In genomic region chr2:38510120-38510519, GRCm38 (mm10) we compare ENCODE assay signal across 9 mouse cellular contexts. TPM values are rescaled to one million over a fixed set of nuclear protein-coding genes. Genes with fewer than 3 reads are reported as not detected.
DNase-seq lines count a peak whose midpoint lies in the region; ATAC-seq and TF ChIP-seq lines count a peak whose summit lies in the region.
"Had no signal": no experiment of that assay in that cellular context is flagged by ENCODE, and none has a peak within 500 bp of the region (broad histone marks: within the 10 kb centered on the region; RNA-seq: fewer than 3 reads in every experiment).

No protein-coding gene starts in this region.

- peaks cover 17% of the 10 kb centered on the region for H3K4me1 ChIP-seq in lung, embryonic 14.5 days (ENCODE audit: insufficient read depth)

- TF ChIP-seq POLR2A in brain, embryonic 14.5 days (IDR thresholded peaks at IDR 0.05; ENCODE audit: borderline replicate concordance, extremely low read depth, insufficient read depth, insufficient read length, poor library complexity, severe bottlenecking), result no peak

- no peak overlapping the region for H3K27ac ChIP-seq in lung, embryonic 14.5 days (ENCODE audit: low read depth)
- peak overlapping the region; percentile 86 for H3K27ac ChIP-seq in layer of hippocampus, adult 2 months

- no peak overlapping the region for H3K4me2 ChIP-seq in lung, embryonic 14.5 days

- WGBS in lung, embryonic 14.5 days, result 71% methylated on average over 1 of the region's 1 CpGs

- DNase-seq in lung, embryonic 14.5 days, result no peak
- DNase-seq in lung, postnatal 25 days (ENCODE audit: low spot score), result no peak
- DNase-seq in brain, embryonic 14.5 days (ENCODE audit: low read depth), result peak; percentile 84
- peak; percentile 65 to 78 for DNase-seq in layer of hippocampus, adult 2 months (ENCODE audit: low spot score in 2 of 2)
- DNase-seq in right cerebral cortex, postnatal 25 days, result peak; percentile 57
- no peak for DNase-seq in urinary bladder, postnatal 14 days (ENCODE audit: low spot score)
- DNase-seq in yolk sac, embryonic 10.5 days (ENCODE audit: low spot score), result no peak
- DNase-seq: adrenal gland, postnatal 14 days had no signal

- H3K36me3 ChIP-seq in lung, embryonic 14.5 days (ENCODE audit: insufficient read depth), result no peaks in the 10 kb centered on the region

- TF ChIP-seq CTCF in lung, embryonic 14.5 days (IDR thresholded peaks at IDR 0.05; ENCODE audit: low read depth), result peak; percentile 30; the same call in 1 of the 2 replicates
- no peak for TF ChIP-seq CTCF in brain, embryonic 14.5 days (IDR thresholded peaks at IDR 0.05; ENCODE audit: borderline replicate concordance, extremely low read depth, insufficient read depth, insufficient read length)
- TF ChIP-seq CTCF in layer of hippocampus, adult 2 months (conservative IDR thresholded peaks at IDR 0.05), result peak; percentile 67

- H3K9ac ChIP-seq in lung, embryonic 14.5 days, result no peak overlapping the region

- H3K9me3 ChIP-seq in lung, embryonic 14.5 days (ENCODE audit: low read depth, low read length), result no peaks in the 10 kb centered on the region

- ATAC-seq in lung, embryonic 14.5 days (ENCODE audit: insufficient read depth), result no peak
- ATAC-seq in megakaryocyte, adult 5-6 weeks (ENCODE audit: poor library complexity, severe bottlenecking), result no peak

- H3K4me3 ChIP-seq in lung, embryonic 14.5 days (ENCODE audit: low read depth, low read length), result no peak overlapping the region
- H3K4me3 ChIP-seq in layer of hippocampus, adult 2 months, result no peak overlapping the region

- H3K27me3 ChIP-seq in lung, embryonic 14.5 days (ENCODE audit: insufficient read depth, low read length), result no peaks in the 10 kb centered on the region

RNA-seq across cellular contexts. Expression of gene Nek6, which starts 1.3 kb away (rescaled TPM):
- 129 and 134 TPM in 2 replicates for polyA plus RNA-seq in lung, embryonic 14.5 days (2014; fragmentation: Nextera tagmentation; extraction: Ambion mirVana)
- polyA plus RNA-seq in brain, embryonic 14.5 days (2012; rRNA removed), result 41.8 and 50.4 TPM in 2 replicates
- total RNA-seq in layer of hippocampus, adult 2 months (2021), result 10 to 100 TPM; 41.6 to 44.8 TPM
- total RNA-seq in megakaryocyte, adult 5-6 weeks (2015), result 4.1 and 6.9 TPM in 2 replicates
- 1.9 and 3.4 TPM in 2 replicates for total RNA-seq in megakaryocyte, adult 5-6 weeks (2017)

Comparison
In these comparisons a context has a peak if more than half of its experiments do, and no peak if none do; other contexts are left out.
1. DNase-seq: peak in brain, embryonic 14.5 days (single experiment), layer of hippocampus, adult 2 months (2 of 2) and right cerebral cortex, postnatal 25 days (single experiment); none in lung, embryonic 14.5 days (single experiment), lung, postnatal 25 days (single experiment), urinary bladder, postnatal 14 days (single experiment) and yolk sac, embryonic 10.5 days (single experiment).
2. RNA of gene Nek6, which starts 1.3 kb away (total RNA-seq): 41.6 to 44.8 TPM in layer of hippocampus, adult 2 months; 1.9 to 6.9 TPM in megakaryocyte, adult 5-6 weeks; every median in the first group is over 4 times any median in the second.